Comparison of ENCODE assay signal across 26 mouse cellular contexts in the genomic region with DNA sequence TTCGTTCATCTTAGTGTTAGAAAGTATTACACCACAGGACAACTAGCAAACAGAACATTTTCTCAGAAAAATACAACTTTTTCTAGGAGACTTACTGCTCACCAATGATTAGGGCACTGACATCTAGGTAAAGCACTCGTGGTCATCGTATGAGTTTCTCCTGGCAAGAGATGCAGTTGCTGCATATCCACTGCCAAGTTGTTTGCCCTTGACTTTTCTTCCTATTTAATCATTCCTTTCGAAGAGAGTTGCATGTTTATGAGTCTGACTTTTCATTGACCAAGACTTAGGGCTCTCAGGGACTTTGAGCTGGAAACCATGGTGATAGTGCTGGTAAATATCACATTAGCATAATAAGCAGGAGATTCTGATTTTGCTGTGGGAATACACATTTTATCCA.
DNase-seq lines count a peak whose midpoint lies in the region; ATAC-seq lines count a peak whose summit lies in the region.
"Had no signal": no experiment of that assay in that cellular context is flagged by ENCODE, and none has a peak within 500 bp of the region (broad histone marks: within the 10 kb centered on the region; RNA-seq: fewer than 3 reads in every experiment).

No protein-coding gene starts in this region.

- H3K9ac ChIP-seq in kidney, embryonic 16.5 days (replicated peaks; ENCODE audit: low read length), result no peak overlapping the region
- H3K9ac ChIP-seq in midbrain, embryonic 11.5 days (ENCODE audit: low read length), result no peak overlapping the region
- no peak overlapping the region for H3K9ac ChIP-seq in midbrain, embryonic 13.5 days (replicated peaks)
- H3K9ac ChIP-seq: embryonic facial prominence, embryonic 13.5 days; forebrain, embryonic 13.5 days; heart, embryonic 15.5 days; hindbrain, embryonic 14.5 days; neural tube, embryonic 13.5 days had no signal

- H3K4me2 ChIP-seq in kidney, embryonic 16.5 days (replicated peaks; ENCODE audit: low read depth, low read length), result no peak overlapping the region
- H3K4me2 ChIP-seq in midbrain, embryonic 11.5 days, result no peak overlapping the region
- no peak overlapping the region for H3K4me2 ChIP-seq in midbrain, embryonic 13.5 days (replicated peaks)
- H3K4me2 ChIP-seq: embryonic facial prominence, embryonic 13.5 days; forebrain, embryonic 13.5 days; heart, embryonic 15.5 days; hindbrain, embryonic 14.5 days; liver, embryonic 11.5 days; neural tube, embryonic 13.5 days had no signal

- WGBS in kidney, embryonic 16.5 days, result 69% methylated on average over 4 of the region's 4 CpGs
- WGBS in midbrain, embryonic 11.5 days, result 79% methylated on average over 4 of the region's 4 CpGs
- 77% methylated on average over 4 of the region's 4 CpGs for WGBS in midbrain, embryonic 13.5 days

- no peak for ATAC-seq in kidney, embryonic 16.5 days (ENCODE audit: low FRiP score, low TSS enrichment)
- no peak for ATAC-seq in midbrain, embryonic 11.5 days (ENCODE audit: low FRiP score)
- no peak for ATAC-seq in midbrain, embryonic 13.5 days
- ATAC-seq: activated CD4-positive, CD25-positive, alpha-beta regulatory T cell, adult 4 months; forebrain, embryonic 13.5 days had no signal

- H3K36me3 ChIP-seq in kidney, embryonic 16.5 days (ENCODE audit: insufficient read depth, low read length), result no peaks in the 10 kb centered on the region
- no peaks in the 10 kb centered on the region for H3K36me3 ChIP-seq in midbrain, embryonic 11.5 days (ENCODE audit: control insufficient read depth, insufficient read depth, low read length)
- H3K36me3 ChIP-seq in midbrain, embryonic 13.5 days, result no peaks in the 10 kb centered on the region
- H3K36me3 ChIP-seq: embryonic facial prominence, embryonic 13.5 days; heart, embryonic 15.5 days; neural tube, embryonic 13.5 days had no signal

- no peak overlapping the region for H3K27ac ChIP-seq in kidney, embryonic 16.5 days (ENCODE audit: low read length)
- H3K27ac ChIP-seq in midbrain, embryonic 11.5 days (ENCODE audit: low read depth, low read length), result no peak overlapping the region
- H3K27ac ChIP-seq in midbrain, embryonic 13.5 days, result no peak overlapping the region
- H3K27ac ChIP-seq: embryonic facial prominence, embryonic 13.5 days; forebrain, embryonic 13.5 days; heart, embryonic 15.5 days; hindbrain, embryonic 14.5 days; neural tube, embryonic 13.5 days had no signal

- peak; percentile 61 to 89 for DNase-seq in adrenal gland, adult (ENCODE audit: inconsistent age in 2 of 2, low spot score in 1 of 2)
- no peak for DNase-seq in adrenal gland, adult 18-20 months (ENCODE audit: low spot score in 2 of 2)
- DNase-seq in kidney, adult 11 months, result peak; percentile 43
- DNase-seq in midbrain, embryonic 11.5 days (ENCODE audit: low spot score, missing footprints), result peak; percentile 39
- DNase-seq in kidney, postnatal 36 days, result peak; percentile 27 to 33
- DNase-seq in thymus, postnatal 25 days, result no peak
- DNase-seq: cerebellum, adult 11 months; cerebellum, postnatal 25 days; gastrocnemius, postnatal 36 days; heart, postnatal 36 days; lung, adult 18-20 months; lung, postnatal 10 days; midbrain, embryonic 14.5 days; retina, postnatal 1 day; right cerebral cortex, postnatal 25 days; spleen, adult 18-20 months had no signal

- H3K4me3 ChIP-seq in kidney, embryonic 16.5 days (ENCODE audit: low read length), result no peak overlapping the region
- H3K4me3 ChIP-seq in midbrain, embryonic 11.5 days (ENCODE audit: low read depth, low read length), result no peak overlapping the region
- H3K4me3 ChIP-seq in midbrain, embryonic 13.5 days (replicated peaks), result no peak overlapping the region
- H3K4me3 ChIP-seq: embryonic facial prominence, embryonic 13.5 days; forebrain, embryonic 13.5 days; heart, embryonic 15.5 days; myocyte; neural tube, embryonic 13.5 days had no signal

- no peaks in the 10 kb centered on the region for H3K27me3 ChIP-seq in kidney, embryonic 16.5 days (ENCODE audit: insufficient read depth, low read length)
- no peaks in the 10 kb centered on the region for H3K27me3 ChIP-seq in midbrain, embryonic 11.5 days (ENCODE audit: control insufficient read depth, insufficient read depth, low read length)
- no peaks in the 10 kb centered on the region for H3K27me3 ChIP-seq in midbrain, embryonic 13.5 days
- H3K27me3 ChIP-seq: embryonic facial prominence, embryonic 13.5 days; forebrain, embryonic 13.5 days; heart, embryonic 15.5 days; neural tube, embryonic 13.5 days had no signal

- no peaks in the 10 kb centered on the region for H3K9me3 ChIP-seq in kidney, embryonic 16.5 days (ENCODE audit: low read length)
- H3K9me3 ChIP-seq in midbrain, embryonic 11.5 days (ENCODE audit: control insufficient read depth, low read length), result no peaks in the 10 kb centered on the region
- H3K9me3 ChIP-seq in midbrain, embryonic 13.5 days, result no peaks in the 10 kb centered on the region
- H3K9me3 ChIP-seq: embryonic facial prominence, embryonic 13.5 days; forebrain, embryonic 13.5 days; heart, embryonic 15.5 days; neural tube, embryonic 13.5 days had no signal

- no peaks in the 10 kb centered on the region for H3K4me1 ChIP-seq in kidney, embryonic 16.5 days (ENCODE audit: insufficient read depth, low read length)
- no peaks in the 10 kb centered on the region for H3K4me1 ChIP-seq in midbrain, embryonic 11.5 days (ENCODE audit: control insufficient read depth, insufficient read depth, low read length)
- H3K4me1 ChIP-seq in midbrain, embryonic 13.5 days (replicated peaks), result no peaks in the 10 kb centered on the region
- H3K4me1 ChIP-seq: forebrain, embryonic 13.5 days; heart, embryonic 15.5 days had no signal

Comparison
In these comparisons a context has a peak if more than half of its experiments do, and no peak if none do; other contexts are left out.
1. DNase-seq: peak in adrenal gland, adult (2 of 2), kidney, adult 11 months (single experiment), midbrain, embryonic 11.5 days (single experiment) and kidney, postnatal 36 days (2 of 2); none in adrenal gland, adult 18-20 months (0 of 2) and thymus, postnatal 25 days (single experiment).